Mouse (Mus musculus) A20 (cell line): Measurements from ENCODE around the gene Mlph.

Experiments used
- DNase-seq: peaks from one replicate; pipeline ENCODE4 v3.0.0-alpha.2; 2011; ENCODE audit warnings: low read depth, low spot score

Gene Mlph

DNA sequence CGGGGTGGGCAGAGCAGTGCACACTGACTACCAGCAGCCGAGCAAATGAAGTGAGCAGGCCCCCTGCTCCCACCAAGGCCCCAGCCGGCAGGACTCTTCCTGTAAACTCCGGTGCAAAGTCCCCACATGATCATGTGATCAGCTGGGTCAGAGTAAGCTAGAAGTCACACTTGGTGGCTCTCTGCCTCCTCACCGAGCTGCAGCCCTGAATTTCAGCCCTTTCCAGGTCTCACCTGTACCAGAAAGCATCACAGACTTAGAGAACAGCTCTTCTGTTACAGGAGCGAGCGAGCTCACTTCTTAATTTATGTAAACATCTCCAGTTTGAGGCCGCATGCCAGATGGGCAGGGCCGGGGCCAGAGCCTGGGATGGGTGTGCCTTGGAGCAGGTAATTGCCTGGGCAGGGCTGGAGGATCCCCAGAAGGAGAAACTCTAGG lies 54.5 kb downstream of the Mlph start, which contains the start of gene Rab17:
Gene Rab17, minus strand, starts transcription at position 315 of the 438 bp plus-strand sequence.
- DNase-seq: no peak

DNA sequence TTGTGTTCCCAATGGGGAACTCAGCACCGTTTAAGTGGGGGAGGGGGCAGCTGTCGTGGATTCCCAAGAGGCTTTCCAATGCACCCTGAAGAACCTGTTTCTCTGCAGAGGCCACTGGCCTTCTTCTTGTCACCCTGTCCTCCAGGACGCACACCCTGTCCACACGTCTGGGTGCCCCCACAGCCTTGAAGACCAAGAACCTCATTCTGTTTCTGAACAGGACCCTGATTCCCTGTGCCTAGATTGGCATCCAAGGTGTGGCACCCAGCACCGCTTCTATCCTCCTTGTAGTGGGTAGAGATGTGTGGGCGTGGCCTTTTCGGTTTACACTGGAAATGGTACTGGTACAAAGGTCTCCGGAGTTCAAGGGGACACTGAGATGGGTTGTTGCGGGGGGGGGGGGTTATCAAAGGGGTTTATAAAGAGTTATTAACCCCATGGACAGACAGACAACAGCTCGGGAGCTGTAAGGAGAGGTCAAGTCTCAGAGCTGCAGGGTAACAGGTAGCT lies 55.1 kb downstream of the Mlph start:
- no peak for DNase-seq

DNA sequence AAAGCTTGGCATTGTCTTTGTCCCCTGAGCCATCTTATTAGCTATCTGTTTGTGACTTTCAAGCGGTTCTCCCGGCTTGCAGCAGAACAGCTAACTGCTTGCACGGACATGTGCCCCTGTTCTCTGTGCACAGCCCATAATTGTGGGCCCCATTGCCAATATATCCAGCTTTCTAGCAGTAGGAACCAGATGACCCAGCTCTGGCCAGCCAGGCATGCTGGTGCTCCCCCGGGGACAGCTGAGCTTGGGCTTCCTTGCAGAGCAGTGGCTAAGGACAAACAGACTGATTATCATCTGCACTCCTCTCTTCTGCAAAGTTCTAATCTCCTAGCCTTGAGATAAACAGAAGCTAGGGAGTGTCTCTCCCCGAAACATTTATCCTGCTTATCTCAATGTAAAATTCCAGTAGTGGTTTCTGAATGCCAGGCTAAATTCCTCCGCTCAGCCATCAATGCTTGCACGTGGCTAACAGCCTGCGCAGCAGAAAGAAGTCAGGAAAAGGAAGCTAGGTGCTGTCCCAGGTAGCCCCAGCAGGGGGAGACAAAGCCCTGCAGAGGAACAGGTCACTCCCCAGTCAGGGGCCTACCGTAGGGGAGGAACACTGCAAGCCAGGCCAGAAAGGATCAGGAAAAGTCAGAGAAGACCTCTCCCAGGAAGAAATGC lies 58.2 kb downstream of the Mlph start:
- peak; percentile 70 for DNase-seq

DNA sequence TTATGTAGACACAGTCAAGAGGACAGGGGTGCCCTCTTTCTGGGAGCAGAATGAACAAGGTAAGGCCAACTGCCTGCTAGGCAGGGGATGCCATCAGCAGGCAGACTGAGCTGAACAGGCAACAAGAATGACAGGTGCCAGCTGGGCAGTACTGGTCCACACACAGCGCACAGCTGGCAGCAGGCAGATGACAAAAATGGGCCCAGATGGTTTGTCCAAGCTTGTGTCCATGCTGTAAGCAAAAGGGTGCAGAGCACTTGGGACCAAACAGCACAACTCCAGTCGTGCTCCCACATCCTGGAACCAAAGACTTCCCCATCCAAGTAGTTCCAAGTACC lies 58.7 kb downstream of the Mlph start:
- DNase-seq: no peak

DNA sequence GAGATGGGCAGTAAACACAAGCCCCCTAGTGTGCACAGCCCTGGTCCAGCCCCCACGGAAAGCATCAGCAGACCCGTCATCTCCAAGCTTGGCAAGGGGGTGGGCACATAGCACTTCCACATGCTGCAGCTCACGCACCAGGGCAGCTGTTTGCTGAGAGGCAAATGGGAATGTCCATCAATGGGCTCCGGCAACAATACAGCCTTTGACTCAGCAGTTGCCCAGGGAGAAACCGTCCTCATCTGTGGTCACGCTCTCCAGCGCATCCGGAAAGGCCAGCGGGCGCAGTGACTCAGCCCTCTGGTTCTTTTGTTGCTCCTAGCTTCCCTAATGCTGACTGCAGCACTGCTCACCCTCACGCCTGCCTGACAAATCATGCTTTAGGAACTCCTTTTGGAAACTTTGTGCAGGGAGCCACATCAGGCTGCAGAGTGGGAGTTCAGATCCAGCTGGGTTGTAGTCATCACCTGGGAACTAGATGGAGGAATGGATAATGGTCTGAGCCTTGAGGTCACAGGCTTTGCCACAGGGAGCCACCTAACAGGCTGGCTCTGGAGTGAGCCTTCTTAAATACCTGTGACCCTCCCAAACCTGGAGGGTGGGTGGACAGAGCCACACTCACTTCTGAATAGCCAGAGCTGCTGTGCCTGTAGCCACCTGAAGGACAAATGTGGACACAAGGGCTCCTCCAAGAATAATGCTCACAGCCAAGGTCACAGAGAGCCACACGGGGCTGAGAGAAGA lies 60.2 kb downstream of the Mlph start:
- no peak for DNase-seq

DNA sequence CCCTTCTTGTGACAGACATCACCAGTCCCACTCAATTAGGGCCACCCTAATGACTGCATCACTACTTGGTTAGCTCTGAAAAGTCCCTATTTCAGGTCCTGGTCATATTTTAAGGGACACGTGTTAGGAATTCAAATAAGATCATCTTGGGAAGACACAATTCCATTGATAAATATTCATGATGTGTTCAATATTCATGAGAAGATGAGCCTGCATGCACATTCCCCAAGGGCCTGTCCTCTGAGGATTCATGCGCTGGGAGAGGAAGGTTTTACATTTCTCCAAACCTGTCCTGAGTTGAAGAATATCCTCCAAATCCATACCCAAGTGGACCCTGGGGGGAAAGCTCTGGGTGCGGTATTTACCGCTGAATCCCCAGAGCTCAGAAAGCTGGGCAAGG lies 61.1 kb downstream of the Mlph start:
- DNase-seq: no peak

DNA sequence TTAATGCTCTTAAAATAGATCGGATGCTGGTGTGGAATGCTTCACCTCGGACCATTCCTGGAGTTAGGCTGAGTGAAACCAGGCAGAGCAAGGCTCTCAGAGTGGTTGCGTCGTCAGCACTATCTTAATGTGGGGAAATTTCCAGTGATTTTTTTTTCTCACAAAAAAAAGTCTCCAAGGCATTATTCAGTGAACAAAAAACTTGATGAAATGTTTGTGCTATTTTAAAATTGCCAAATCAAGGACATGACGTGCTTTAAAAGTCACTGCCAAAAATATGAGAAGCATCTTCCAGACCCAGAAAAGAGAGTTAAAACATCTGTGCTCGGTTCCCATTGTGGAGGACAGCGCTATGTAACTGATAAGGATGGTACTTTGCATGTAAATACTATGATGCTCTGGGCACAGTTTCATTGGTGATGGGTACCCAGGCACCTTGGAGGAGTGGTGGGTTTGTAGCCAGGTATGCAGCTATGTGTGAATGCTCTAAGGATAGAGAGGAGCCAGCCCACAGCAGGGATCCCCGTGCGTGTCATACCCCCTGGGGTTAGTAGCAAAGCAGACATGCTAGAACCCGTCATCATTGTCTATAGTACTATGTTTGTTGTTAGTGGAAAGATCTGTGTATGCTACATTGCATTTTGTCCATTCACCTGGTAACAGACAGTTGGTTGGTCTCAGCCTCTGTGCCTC lies 65.9 kb downstream of the Mlph start:
- no peak for DNase-seq

DNA sequence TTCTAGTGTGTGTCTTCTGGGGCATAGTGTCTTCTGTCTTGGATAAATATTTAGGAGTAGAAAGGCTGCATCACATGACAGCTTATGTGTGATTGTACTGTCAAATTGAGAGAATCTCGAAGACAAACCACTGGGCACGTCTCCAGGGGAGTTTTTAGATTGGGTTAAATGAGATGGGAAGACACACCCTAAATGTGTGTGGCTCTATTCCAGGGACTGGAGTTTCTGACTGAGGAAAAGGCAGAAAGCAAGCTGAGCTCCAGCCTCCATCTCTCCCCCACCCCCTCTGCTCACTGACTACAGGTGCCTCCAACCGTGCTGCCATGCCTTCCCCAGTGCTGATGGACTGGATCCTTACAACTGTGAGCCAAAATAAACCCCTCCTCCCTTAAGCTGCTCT lies 66.5 kb downstream of the Mlph start:
- DNase-seq: no peak

DNA sequence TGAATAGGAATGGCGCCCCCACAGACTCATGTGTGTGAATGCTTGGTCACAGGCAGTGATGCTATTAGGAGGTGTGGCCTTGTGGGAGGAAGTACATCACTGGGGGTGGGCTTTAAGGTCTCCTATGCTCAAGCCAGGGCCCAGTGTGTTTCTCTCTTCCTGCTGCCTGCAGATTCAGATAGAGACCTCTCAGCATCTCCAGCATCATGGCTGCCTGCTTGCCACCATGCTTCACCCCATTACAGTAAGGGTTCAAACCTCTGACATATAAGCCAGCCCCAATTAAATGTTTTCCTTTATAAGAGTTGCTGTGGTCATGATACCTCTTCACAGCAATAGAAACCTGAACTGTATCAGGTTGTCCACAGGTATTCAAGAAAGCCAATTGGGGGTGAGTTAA lies 81.0 kb downstream of the Mlph start:
- no peak for DNase-seq

DNA sequence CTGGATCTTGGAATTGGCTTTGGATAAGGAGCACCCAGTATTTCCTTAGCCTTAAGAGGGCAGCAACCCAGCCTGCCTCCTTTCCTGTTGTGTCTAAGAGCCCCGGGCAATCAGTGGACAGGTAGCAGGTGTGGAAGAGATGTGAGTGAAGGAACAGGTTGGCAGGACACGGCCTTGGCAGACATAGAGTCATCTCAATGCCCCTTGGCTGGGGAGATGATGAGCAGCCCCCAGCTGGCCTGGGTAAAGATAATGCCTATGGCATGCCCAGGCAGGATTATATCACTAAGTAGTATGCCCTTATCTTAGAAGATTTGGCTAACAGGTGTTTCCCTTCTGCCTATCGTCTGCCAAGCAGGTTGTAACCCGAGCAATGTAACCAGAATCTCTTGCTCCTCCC lies 82.3 kb downstream of the Mlph start:
- no peak for DNase-seq

DNA sequence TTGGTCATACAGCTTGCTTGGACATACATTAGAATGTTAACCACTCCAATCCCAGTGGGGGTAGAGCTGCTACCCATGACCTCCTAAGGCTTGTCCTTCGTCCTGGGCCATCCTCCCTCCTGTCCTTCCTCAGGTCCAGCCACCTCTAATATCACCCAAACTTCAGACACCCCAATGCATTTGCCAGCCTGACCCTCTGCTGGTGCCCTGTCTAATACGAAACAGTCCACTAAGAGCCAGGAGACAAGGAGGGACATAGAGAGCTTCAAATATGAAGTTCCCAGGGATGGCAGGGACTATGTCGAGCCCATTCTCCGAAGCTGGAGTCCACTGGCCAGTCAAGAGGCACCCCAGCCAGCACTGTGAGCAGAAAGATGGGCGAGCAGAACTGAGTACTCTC lies 82.8 kb downstream of the Mlph start:
- no peak for DNase-seq

DNA sequence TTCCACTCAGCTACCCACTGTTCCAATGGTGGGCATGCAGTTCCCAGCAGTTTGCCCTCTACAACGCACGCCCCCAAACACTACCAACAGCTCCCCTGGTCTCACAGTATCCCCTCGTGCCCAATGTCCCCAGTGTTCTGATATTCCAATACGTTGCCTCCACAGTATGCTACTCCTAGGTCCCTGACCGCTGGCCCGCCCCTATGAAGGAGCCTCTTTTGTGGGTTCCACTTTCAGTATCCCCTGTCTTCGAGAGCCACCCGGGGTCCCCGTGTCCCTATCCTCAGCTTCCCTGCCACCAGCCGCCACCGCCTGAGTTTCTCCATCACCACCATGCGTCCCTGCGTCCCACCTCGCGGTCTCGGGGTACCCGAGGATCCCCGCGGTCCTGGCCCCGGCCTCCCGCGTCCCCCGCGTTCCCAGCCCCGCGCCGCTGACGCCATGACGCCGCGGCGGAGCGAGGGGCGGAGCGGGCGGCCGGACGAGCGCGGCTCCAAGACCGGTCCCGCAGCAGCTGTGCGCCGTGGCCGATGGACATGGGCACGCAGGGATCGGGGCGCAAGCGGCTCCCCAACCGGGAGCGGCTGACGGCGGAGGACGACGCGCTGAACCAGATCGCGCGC lies 83.5 kb downstream of the Mlph start, which contains the start of gene Lrrfip1:
Gene Lrrfip1, plus strand, starts transcription at position 470 of the 623 bp plus-strand sequence.
- DNase-seq: no peak

DNA sequence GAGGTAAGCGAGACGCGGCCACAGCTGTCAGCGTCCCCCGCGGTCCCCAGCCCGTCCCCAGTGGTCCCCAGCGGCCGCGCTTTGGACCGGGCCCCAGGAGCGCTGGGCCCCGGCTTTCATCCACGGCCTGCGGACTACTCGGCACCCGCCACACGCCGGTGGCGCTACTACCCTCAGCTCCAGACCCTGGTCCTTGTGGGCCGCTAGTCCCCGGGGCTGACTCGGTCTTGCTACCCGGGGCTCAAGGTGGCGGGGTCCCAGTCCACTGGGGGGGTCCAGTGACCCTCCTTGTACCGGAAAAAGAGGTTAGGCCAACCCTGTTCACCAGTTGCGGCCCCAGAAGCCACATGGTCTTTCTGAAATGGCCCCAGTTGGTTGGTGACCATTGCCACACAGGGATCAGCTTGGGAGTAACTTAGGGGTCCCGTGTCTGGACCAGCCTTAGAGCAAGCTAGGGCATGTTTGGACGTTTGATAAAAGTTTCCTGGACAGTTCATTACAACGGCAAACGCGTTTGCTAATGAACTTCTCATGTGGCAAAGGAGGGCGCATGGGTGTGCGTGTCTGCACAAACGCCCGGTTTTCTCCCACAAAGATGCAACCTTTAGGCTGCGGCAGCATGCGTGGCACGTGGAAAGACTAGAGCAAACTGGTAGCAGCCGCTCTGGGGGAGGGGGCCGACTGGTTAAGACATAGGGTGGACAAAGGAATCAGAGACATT lies 84.2 kb downstream of the Mlph start:
- DNase-seq: no peak

DNA sequence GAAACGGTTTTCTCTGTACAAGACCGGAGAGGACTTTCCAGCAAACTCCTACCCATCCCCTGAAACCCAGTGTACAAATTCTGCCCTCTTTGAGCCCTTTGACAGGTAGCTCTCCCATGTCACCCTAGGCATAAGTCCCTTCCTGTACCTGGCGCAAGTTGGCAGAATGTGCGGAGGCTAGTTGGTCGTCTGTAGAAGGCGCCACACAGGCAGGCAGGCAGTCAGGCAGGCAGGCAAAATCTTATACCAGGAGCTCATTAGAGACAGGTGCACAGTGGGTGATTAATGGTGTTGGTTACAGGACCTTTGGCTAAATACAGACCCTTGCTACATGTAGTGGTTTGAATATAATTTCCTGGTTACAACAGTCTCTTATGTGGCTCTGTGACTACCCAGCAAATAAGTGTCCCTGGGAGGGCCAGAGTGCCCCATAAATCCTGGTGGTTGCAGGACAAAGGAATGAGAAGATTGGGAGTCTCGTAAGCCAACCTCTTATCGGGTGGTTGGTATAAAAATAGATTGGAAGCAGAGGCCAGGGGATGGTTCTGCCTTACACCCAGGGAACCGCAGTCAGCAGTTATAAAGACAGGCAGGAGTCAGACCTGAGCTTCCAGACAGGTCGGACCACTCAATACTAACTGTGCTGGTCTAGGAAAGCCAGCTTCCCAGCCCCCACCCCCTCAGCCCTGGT lies 85.2 kb downstream of the Mlph start:
- DNase-seq: no peak
